Mouse (Mus musculus): ENCODE measurements around the gene Gm21409. TPM values are rescaled to one million over a fixed set of nuclear protein-coding genes. Genes with fewer than 3 reads are reported as not detected.
"Not testable (repeated sequence)": the region's sequence is repeated elsewhere in the genome, so short reads cannot be mapped to it uniquely, and the experiment has no call there.

Gm21409 gene
- not detected in 2 replicates for total RNA-seq (2012; rRNA removed)

GRCm38 (mm10) chrY:84746385-84746784, at the start of gene Gm21409:
Gm21409 (plus strand) TSS chrY:84746685.
- H3K4me1 ChIP-seq (ENCODE audit: control insufficient read depth in 2 of 2, insufficient read depth in 2 of 2, low read length in 2 of 2, poor library complexity in 1 of 2); H3K9ac ChIP-seq (ENCODE audit: insufficient read depth, low read depth, low read length, poor library complexity, severe bottlenecking); H3K9me3 ChIP-seq (ENCODE audit: control insufficient read depth, insufficient read depth, low read depth, low read length); DNase-seq (ENCODE audit: low read depth, low spot score); H3K36me3 ChIP-seq (ENCODE audit: control insufficient read depth, insufficient read depth, low read length, poor library complexity, severe bottlenecking); H3K4me3 ChIP-seq (ENCODE audit: insufficient read depth in 1 of 2, low read depth in 1 of 2, low read length in 2 of 2, poor library complexity in 1 of 2, severe bottlenecking in 1 of 2); H3K27ac ChIP-seq (ENCODE audit: insufficient read depth, low read depth, low read length, poor library complexity, severe bottlenecking); in situ Hi-C loops (cut with MboI; ENCODE audit: low sequenced_read_pairs in 2 of 2, unreplicated experiment in 2 of 2): not testable (repeated sequence)

Other genes starting within 250 kb of the Gm21409 start
- gene Gm21394, start 181.8 kb upstream of the Gm21409 start, total RNA-seq (2012; rRNA removed), result not detected in 2 replicates